Mouse (Mus musculus): ENCODE measurements around the gene Ppil3. TPM values are rescaled to one million over a fixed set of nuclear protein-coding genes. Genes with fewer than 3 reads are reported as not detected.

Ppil3 gene
- total RNA-seq (2023): 10 to 100 TPM; 23.0 to 34.5 TPM

DNA sequence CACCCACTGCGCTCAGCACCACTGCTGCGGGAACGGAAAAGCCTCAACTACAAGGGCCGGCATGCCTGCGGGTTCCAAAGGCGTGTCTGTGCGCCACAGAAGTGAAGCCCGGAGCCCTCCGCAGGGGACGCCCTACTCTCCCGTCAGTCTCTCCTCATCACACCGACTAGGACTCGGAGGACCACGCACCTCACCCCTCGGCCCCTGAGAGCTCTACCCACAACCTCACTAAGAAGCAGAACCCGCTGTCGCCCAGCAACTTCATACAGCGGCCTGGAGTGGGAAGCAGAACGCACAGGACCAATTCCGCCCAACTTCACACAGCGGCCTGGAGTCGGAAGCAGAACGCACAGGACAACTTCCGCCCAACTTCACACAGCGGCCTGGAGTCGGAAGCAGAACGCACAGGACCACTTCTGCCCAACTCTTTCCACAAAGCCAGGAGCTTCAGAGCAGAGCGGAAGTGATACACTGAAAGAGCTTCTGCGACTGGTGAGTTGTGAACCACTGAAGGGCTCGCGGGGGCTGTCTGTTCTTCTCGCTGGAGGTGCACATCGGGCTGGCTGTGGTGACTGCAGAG, at the start of gene Ppil3, which contains the start of gene Nif3l1:
Gene Ppil3 (minus strand): TSS at position 344 of the 580 bp plus-strand sequence.
Gene Nif3l1 (plus strand): TSS at position 9 of the 580 bp plus-strand sequence.

DNA sequence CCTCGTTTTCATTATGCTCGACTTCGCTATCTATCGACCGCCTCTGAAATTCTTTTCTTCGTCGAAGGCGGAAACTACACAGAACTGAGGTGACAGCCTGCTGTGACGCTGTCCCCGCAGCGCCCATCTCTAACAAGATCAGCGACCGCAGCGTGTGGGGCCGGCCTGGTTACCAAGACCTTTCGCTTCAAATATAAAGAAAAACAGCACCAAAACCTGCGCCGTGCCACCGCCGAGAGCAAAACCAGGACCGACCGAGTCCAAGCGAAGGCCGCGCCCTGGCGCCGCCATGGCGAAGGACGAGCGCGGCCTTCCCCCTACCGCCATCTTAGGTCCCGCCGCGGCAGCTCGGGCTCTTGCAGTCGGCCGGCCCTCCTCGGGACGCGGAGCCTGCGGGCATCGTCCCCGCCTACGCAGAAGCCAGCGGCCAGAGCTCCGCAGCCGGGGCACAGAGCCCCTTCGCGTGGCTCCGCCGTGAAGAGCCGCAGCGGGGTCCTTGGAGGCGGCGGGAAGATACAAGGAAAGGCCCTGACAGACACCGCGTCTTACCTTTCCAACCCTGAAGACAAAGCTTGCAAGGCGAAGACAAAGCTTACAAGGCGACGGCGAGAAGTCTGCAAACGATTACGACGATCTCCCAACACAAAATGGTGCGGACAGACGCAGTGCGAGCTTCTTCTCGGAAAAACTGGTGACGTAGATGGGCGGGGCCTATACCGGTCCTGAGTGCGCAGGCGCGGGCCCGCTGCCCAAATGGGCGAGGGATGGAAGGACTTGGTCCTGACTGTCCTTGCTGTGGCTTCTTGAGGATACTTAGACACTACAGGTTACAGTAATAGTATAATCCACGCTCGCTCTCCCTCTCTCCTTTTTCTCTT, 21.7 kb downstream of the Ppil3 start, which contains the start of gene Clk1:
Gene Clk1 (minus strand): TSS at position 696 of the 878 bp plus-strand sequence.

DNA sequence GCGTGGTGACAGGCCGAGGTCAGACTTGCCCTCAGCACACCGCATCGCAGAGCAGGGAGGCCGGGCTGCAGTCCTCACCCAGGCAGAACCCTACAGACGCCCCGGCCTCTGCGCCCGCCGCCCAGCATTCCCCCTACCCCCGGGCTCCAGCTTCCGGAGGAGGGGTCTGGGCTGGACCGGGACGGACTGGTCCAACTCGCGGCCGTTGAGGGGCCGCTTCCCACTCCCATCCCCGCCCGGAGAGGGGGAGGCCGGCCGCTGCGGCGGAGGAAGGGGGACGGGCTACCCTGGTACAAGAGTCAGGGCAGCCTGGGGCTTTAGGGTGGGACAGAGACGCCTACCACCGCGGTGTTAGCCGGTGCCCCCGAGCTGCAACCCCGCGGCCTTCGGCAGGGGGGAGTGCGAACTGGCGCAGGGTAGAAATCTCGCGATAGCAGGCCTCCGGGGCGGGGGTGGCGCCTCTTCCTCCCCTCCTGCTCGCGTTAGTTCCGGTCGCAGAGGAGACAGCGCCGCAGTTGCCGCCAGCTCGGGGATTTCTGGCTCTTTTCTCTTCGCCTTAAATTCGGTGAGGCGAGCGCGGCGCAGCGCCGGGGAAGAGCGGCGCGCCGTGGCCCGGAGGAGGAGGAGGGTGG, 52.5 kb downstream of the Ppil3 start, which contains the start of gene Bzw1:
Gene Bzw1 (plus strand): TSS at position 247 of the 632 bp plus-strand sequence.

Other genes with a start within 250 kb of the Ppil3 start
- under 1 TPM; 0.24 to 0.49 TPM for gene Aox4, start 235.1 kb downstream of the Ppil3 start, total RNA-seq (2023)
- under 1 TPM in 1 of 2 experiments, not detected in 1; 0.09 TPM for gene Aox2, start 167.2 kb downstream of the Ppil3 start, total RNA-seq (2023)
- gene Bzw1, start 52.6 kb downstream of the Ppil3 start, total RNA-seq (2023): 100 to 1,000 TPM; 154 to 174 TPM
- gene Clk1, start 21.4 kb downstream of the Ppil3 start, total RNA-seq (2023): 1,000 to 10,000 TPM; 1,363 to 1,483 TPM
- gene Nif3l1, start 335 bp downstream of the Ppil3 start, total RNA-seq (2023): 10 to 100 TPM; 15.4 to 16.5 TPM
- gene Orc2, start 59.6 kb upstream of the Ppil3 start, total RNA-seq (2023): 10 to 100 TPM; 26.3 to 26.7 TPM
- 10 to 100 TPM; 14.7 to 30.3 TPM for gene Fam126b, start 140.8 kb upstream of the Ppil3 start, total RNA-seq (2023)
- 10 to 100 TPM; 39.6 to 43.3 TPM for gene Ndufb3, start 140.9 kb upstream of the Ppil3 start, total RNA-seq (2023)

Measured in B cell, adult 67 days (primary cell).